Mouse (Mus musculus) retina, postnatal 7 days (tissue): ENCODE measurements around the gene Brd3os.
A peak's percentile ranks its signal among the peaks of the same experiment; 100 is the strongest.

Source experiments
- DNase-seq: peaks from one replicate; pipeline ENCODE4 v3.0.0-alpha.2; 2012; ENCODE audit warnings: low read depth, low spot score

The Brd3os gene

GRCm38 (mm10) chr2:27462901-27463300, 20.8 kb downstream of the Brd3os start:
- DNase-seq = no peak

GRCm38 (mm10) chr2:27469292-27469990, 27.3 kb downstream of the Brd3os start:
- no peak for DNase-seq

GRCm38 (mm10) chr2:27469991-27470355, 27.8 kb downstream of the Brd3os start:
- no peak for DNase-seq

GRCm38 (mm10) chr2:27470535-27470934, 28.4 kb downstream of the Brd3os start:
- DNase-seq = no peak

- DNase-seq = no peak
Measured at GRCm38 (mm10) chr2:27471170-27471584, 29.1 kb downstream of the Brd3os start.

GRCm38 (mm10) chr2:27473061-27473765, 31.1 kb downstream of the Brd3os start:
- DNase-seq = no peak

- DNase-seq = no peak
Measured at GRCm38 (mm10) chr2:27473911-27474310, 31.8 kb downstream of the Brd3os start.

- DNase-seq = peak; percentile 35
Measured at GRCm38 (mm10) chr2:27474621-27475484, 32.7 kb downstream of the Brd3os start.

- DNase-seq = peak; percentile 86
Measured at GRCm38 (mm10) chr2:27475495-27476302, 33.6 kb downstream of the Brd3os start.

- peak; percentile 6 for DNase-seq
Measured at GRCm38 (mm10) chr2:27476303-27477192, 34.4 kb downstream of the Brd3os start.

GRCm38 (mm10) chr2:27479821-27480220, 37.7 kb downstream of the Brd3os start:
- no peak for DNase-seq

GRCm38 (mm10) chr2:27480367-27480766, 38.2 kb downstream of the Brd3os start:
- no peak for DNase-seq

GRCm38 (mm10) chr2:27482265-27482861, 40.2 kb downstream of the Brd3os start:
- DNase-seq = no peak

GRCm38 (mm10) chr2:27486725-27487124, 44.6 kb downstream of the Brd3os start:
- DNase-seq = no peak

- DNase-seq = no peak
Measured at GRCm38 (mm10) chr2:27487336-27488049, 45.4 kb downstream of the Brd3os start.

GRCm38 (mm10) chr2:27488362-27488761, 46.2 kb downstream of the Brd3os start:
- no peak for DNase-seq

GRCm38 (mm10) chr2:27490939-27491338, 48.8 kb downstream of the Brd3os start:
- no peak for DNase-seq
